Mouse (Mus musculus) lung, embryonic 14.5 days (tissue): Measurements from ENCODE around the gene Procr. TPM values are rescaled to one million over a fixed set of nuclear protein-coding genes. Genes with fewer than 3 reads are reported as not detected.

Source experiments
- ATAC-seq: fragments of 200-750 bp; cut with Nextera tagmentation; 2 replicates; pipeline ENCODE4 v1.8.0; 2017; ENCODE audit warnings: mild to moderate bottlenecking, moderate TSS enrichment, moderate library complexity; ENCODE audit not compliant: insufficient read depth
- DNase-seq: peaks from one replicate; pipeline ENCODE4 v3.0.0-alpha.2; 2015
- H3K27ac ChIP-seq: fragments of 300-500 bp; sonication (generic); 2 replicates; pipeline ENCODE4 v1.5.1; 2014; ENCODE audit warnings: low read depth, mild to moderate bottlenecking, moderate library complexity
- H3K27me3 ChIP-seq: fragments of 300-500 bp; sonication (generic); 2 replicates; pipeline ENCODE4 v1.6.1; 2014; ENCODE audit warnings: low read length, control low read depth; ENCODE audit not compliant: insufficient read depth
- H3K36me3 ChIP-seq: fragments of 300-500 bp; sonication (generic); 2 replicates; pipeline ENCODE4 v1.6.1; 2014; ENCODE audit warnings: control low read depth; ENCODE audit not compliant: insufficient read depth
- H3K4me1 ChIP-seq: fragments of 300-500 bp; sonication (generic); 2 replicates; pipeline ENCODE4 v1.6.1; 2014; ENCODE audit warnings: antibody characterized with exemption, control low read depth; ENCODE audit not compliant: insufficient read depth
- H3K4me2 ChIP-seq: fragments of 300-500 bp; sonication (generic); 2 replicates; pipeline ENCODE4 v1.6.1; 2014; ENCODE audit warnings: mild to moderate bottlenecking
- H3K4me3 ChIP-seq: fragments of 300-500 bp; sonication (generic); 2 replicates; pipeline ENCODE4 v1.5.1; 2014; ENCODE audit warnings: low read depth, low read length
- H3K9ac ChIP-seq: fragments of 300-500 bp; sonication (generic); 2 replicates; pipeline ENCODE4 v1.6.1; 2014
- H3K9me3 ChIP-seq: fragments of 300-500 bp; sonication (generic); 2 replicates; pipeline ENCODE4 v1.6.1; 2016; ENCODE audit warnings: low read depth, low read length, control low read depth
- CTCF ChIP-seq: IDR thresholded peaks from 2 replicates; pipeline ENCODE4 v1.5.1; 2016; ENCODE audit warnings: antibody characterized with exemption, low read depth
- WGBS: fragments of 180-500 bp; shearing (Covaris S2); extraction: QIAGEN DNeasy Blood & Tissue Kit; methylation state at CpG from one replicate; pipeline ENCODE4 v1.1.7; 2014; 5-methylcytosine and 5-hydroxymethylcytosine counted together
- polyA plus RNA-seq: library from polyadenylated mRNA; unstranded; fragments of >200 nt; fragmentation: Nextera tagmentation; extraction: Ambion mirVana; gene quantifications from 2 replicates; pipeline ENCODE4 v1.2.1, GENCODE M21; 2014

The Procr gene
- polyA plus RNA-seq = 10.4 and 10.9 TPM in 2 replicates

DNA sequence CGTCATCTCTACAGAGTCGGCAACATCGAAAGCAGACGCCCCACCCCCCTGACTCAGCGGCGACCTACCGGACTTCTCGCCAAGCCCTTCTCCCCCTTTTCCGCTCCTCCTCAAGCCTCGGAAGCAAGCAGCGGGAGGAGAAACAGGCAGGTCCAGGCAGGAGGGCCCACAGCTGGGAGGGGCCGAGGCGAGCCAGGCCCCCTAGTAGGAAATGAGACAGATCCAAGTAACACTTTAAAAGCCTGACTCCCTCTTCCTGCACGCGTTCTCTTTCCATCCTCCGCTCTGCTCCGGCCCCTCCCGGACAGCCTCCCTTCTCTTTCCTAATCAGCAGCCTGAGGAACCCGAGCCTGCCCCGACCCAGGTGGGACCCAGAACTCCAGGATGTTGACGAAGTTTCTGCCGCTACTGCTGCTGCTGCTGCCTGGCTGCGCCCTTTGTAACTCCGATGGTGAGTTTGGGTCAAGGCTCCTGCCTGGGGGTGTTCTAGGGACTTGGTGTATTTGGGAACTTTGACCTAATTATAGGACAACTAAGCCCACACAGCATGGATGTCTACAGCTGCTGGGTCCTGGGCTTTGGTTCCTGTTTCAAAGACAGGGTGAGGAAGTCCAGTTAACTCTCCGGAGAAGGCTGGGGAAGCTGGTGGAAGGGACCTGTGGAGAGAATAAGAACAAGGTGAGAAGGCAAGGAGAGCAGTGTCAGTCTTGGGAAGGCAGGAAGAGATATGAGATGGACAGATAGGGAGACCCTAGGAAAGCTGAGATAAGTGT lies at the start of gene Procr:
Procr (plus strand) TSS at position 104 of the 773 bp plus-strand sequence.
- WGBS = 2% methylated on average over 25 of the region's 25 CpGs
- Histone ChIP-seq H3K4me1 (no peaks in the 10 kb centered on the region), H3K36me3 (no peaks in the 10 kb centered on the region), H3K4me3 (peak within 1 kb of the TSS; percentile 28), H3K4me2 (peak within 1 kb of the TSS; percentile 65), H3K27ac (no peak within 1 kb of the TSS), H3K27me3 (no peaks in the 10 kb centered on the region), H3K9me3 (no peaks in the 10 kb centered on the region), H3K9ac (peak within 1 kb of the TSS; percentile 40)
- no peak for TF ChIP-seq CTCF
- ATAC-seq (peak; percentile 83), DNase-seq (peak; percentile 75)

DNA sequence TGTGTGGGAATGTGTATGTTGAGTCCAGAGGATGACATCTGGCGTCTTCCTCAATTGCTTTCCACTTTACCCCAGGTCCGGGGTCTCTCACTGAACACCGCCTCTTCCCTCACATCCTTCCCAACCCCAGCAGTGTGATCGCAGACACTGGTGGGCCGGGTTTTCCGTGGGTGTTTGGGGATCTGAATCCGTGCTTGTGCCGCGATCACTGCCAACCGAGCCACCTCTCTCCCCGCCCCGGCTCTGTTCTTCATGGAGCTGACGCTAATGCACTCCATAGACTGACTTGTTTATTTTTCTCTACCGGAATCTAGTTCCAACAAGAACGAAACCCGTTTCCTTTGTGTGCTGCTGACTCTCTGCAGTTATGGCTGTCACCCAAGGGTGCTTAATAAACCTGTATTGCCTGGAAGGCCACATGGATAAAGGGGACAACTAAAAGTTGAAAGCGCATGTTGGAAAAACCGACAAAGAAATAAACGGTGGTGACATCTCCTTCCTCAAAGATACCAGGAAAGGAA lies 49.5 kb upstream of the Procr start:
- H3K27me3 ChIP-seq = no peaks in the 10 kb centered on the region
- H3K36me3 ChIP-seq = 0 out of 2 replicates have a peak, but pooled peaks cover 15% of the 10 kb centered on the region
- WGBS = 54% methylated on average over 19 of the region's 19 CpGs
- H3K27ac ChIP-seq = no peak overlapping the region
- no peak for ATAC-seq
- H3K4me3 ChIP-seq = no peak overlapping the region
- no peak overlapping the region for H3K4me2 ChIP-seq
- H3K4me1 ChIP-seq = no peaks in the 10 kb centered on the region
- no peak for DNase-seq
- H3K9ac ChIP-seq = no peak overlapping the region
- TF ChIP-seq CTCF = no peak
- no peaks in the 10 kb centered on the region for H3K9me3 ChIP-seq

DNA sequence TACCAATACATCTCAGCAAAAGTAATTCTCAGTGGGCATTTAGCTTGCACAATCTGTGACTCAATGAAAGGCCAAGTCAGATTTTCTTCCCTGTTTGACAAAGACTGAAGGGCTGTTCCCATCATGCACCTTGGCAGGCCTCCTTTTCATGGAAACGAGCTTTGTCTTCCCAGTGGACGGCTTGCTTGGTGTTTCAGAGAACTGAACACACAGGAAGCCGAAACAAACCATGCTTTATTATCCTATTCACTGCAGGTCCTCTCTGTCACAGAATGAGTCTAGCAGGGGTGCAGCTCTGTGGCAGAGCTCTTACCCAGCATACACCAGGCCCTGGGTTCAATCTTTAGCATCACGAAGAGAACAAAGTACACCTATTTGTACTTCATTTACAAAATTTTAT lies 47.3 kb upstream of the Procr start:
- no peak for TF ChIP-seq CTCF
- no peak overlapping the region for H3K27ac ChIP-seq
- no peak overlapping the region for H3K9ac ChIP-seq
- no peak overlapping the region for H3K4me2 ChIP-seq
- H3K4me3 ChIP-seq = no peak overlapping the region
- H3K4me1 ChIP-seq = no peaks in the 10 kb centered on the region
- peaks cover 24% of the 10 kb centered on the region; the same call in 1 of the 2 replicates for H3K36me3 ChIP-seq
- 66% methylated on average over 4 of the region's 4 CpGs for WGBS
- H3K9me3 ChIP-seq = no peaks in the 10 kb centered on the region
- ATAC-seq (no peak), DNase-seq (no peak)
- no peaks in the 10 kb centered on the region for H3K27me3 ChIP-seq

- TF ChIP-seq CTCF = no peak
- H3K4me2 ChIP-seq = no peak overlapping the region
- DNase-seq (peak; percentile 46), ATAC-seq (no peak)
- no peaks in the 10 kb centered on the region for H3K9me3 ChIP-seq
- H3K4me1 ChIP-seq = no peaks in the 10 kb centered on the region
- H3K27me3 ChIP-seq = no peaks in the 10 kb centered on the region
- 68% methylated on average over 4 of the region's 4 CpGs for WGBS
- peaks cover 42% of the 10 kb centered on the region for H3K36me3 ChIP-seq
- H3K9ac ChIP-seq = no peak overlapping the region
- H3K4me3 ChIP-seq = no peak overlapping the region
- H3K27ac ChIP-seq = no peak overlapping the region
Measured at GRCm38 (mm10) chr2:155707251-155707650, 43.7 kb upstream of the Procr start.

GRCm38 (mm10) chr2:155710557-155710956 lies 40.4 kb upstream of the Procr start:
- 86% methylated on average over 11 of the region's 11 CpGs for WGBS
- H3K4me2 ChIP-seq = no peak overlapping the region
- DNase-seq (no peak), ATAC-seq (no peak)
- no peak overlapping the region for H3K27ac ChIP-seq
- no peak overlapping the region for H3K9ac ChIP-seq
- no peaks in the 10 kb centered on the region for H3K27me3 ChIP-seq
- TF ChIP-seq CTCF = no peak
- no peaks in the 10 kb centered on the region for H3K4me1 ChIP-seq
- no peak overlapping the region for H3K4me3 ChIP-seq
- no peaks in the 10 kb centered on the region for H3K9me3 ChIP-seq
- peaks cover 44% of the 10 kb centered on the region for H3K36me3 ChIP-seq

DNA sequence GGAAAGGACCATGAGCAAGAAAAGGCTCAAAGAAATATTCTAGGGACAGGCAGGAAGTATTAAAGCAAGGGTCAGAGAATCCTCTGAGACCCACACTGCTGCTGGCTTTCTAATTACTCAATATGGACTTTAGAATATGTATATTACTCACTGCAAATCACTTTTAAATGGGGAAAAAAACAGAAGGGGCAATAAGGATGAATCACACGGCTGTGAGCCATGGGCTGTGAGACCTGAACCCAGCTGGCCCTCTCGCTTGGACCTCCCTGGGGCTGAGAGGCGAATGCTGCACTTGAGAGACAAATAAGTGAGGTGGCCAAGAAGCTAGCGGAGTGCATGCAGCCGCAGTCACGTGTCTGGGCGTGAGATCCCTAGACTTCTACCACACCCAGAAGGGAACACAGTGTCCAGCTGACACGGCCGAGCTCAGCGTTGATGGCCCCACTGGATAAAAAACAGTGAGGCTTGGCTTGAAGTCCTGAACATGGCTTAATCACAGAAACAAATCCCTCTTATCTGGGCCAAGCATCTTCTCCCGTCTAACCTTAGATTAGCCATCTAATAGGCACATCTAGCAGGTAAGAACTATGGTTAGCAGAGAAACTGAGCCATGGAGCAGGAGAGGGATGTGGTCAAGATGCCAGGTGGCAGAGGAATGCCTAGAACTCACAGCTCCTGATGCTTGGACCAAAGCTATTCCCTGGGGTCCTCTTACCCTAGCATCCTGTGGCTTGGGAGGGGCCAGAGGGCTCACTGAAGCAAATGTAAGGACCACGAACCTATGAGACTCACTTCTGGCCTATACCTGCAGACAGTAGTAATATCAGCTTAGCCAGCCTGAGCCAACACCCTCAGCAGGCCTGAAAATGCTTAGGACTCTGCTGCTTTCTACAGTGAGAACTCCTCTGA lies 33.6 kb upstream of the Procr start:
- DNase-seq (no peak), ATAC-seq (no peak)
- no peak overlapping the region for H3K9ac ChIP-seq
- no peaks in the 10 kb centered on the region for H3K9me3 ChIP-seq
- no peak for TF ChIP-seq CTCF
- no peaks in the 10 kb centered on the region for H3K27me3 ChIP-seq
- H3K4me1 ChIP-seq = no peaks in the 10 kb centered on the region
- H3K4me2 ChIP-seq = no peak overlapping the region
- H3K4me3 ChIP-seq = no peak overlapping the region
- H3K36me3 ChIP-seq = 0 out of 2 replicates have a peak, but pooled peaks cover 23% of the 10 kb centered on the region
- 83% methylated on average over 12 of the region's 12 CpGs for WGBS
- no peak overlapping the region for H3K27ac ChIP-seq
